ENCODE assay signal across 10 mouse cellular contexts in genomic region chr11:107447349-107447748, GRCm38 (mm10). TPM values are rescaled to one million over a fixed set of nuclear protein-coding genes. Genes with fewer than 3 reads are reported as not detected.
DNase-seq lines count a peak whose midpoint lies in the region; ATAC-seq and TF ChIP-seq lines count a peak whose summit lies in the region.
"Had no signal": no experiment of that assay in that cellular context is flagged by ENCODE, and none has a peak within 500 bp of the region (broad histone marks: within the 10 kb centered on the region; RNA-seq: fewer than 3 reads in every experiment).

No protein-coding gene starts in this region.

- TF ChIP-seq POLR2A in lung, adult 2 months (IDR thresholded peaks at IDR 0.05; ENCODE audit: borderline replicate concordance, extremely low read depth, low read depth, low read length) = no peak

- no peaks in the 10 kb centered on the region for H3K9me3 ChIP-seq in limb, embryonic 10.5 days (replicated peaks)

- TF ChIP-seq CTCF in lung, adult 2 months (IDR thresholded peaks at IDR 0.05; ENCODE audit: insufficient read depth, low read length) = no peak

- WGBS in lung, adult 2 months = 32% methylated on average over 5 of the region's 5 CpGs
- WGBS in limb, embryonic 10.5 days = 86% methylated on average over 5 of the region's 5 CpGs

- H3K36me3 ChIP-seq in limb, embryonic 10.5 days = peaks cover 12% of the 10 kb centered on the region

- DNase-seq in lung, postnatal 14 days = peak; percentile 28
- no peak for DNase-seq in lung, adult 2 months
- peak; percentile 35 to 60 for DNase-seq in thymus, postnatal 36 days
- no peak for DNase-seq in right cerebral cortex, postnatal 10 days (ENCODE audit: low spot score in 2 of 2)
- DNase-seq in limb, embryonic 10.5 days (ENCODE audit: low spot score) = no peak
- DNase-seq in urinary bladder, postnatal 4 days (ENCODE audit: low spot score in 2 of 2) = no peak
- DNase-seq: cerebellum, postnatal 36 days; kidney, postnatal 14 days had no signal

- no peaks in the 10 kb centered on the region for H3K27me3 ChIP-seq in limb, embryonic 10.5 days (ENCODE audit: low read depth, poor library complexity, severe bottlenecking)

- H3K4me1 ChIP-seq in lung, adult 2 months (ENCODE audit: control insufficient read depth, insufficient read depth, low read length) = peaks cover 19% of the 10 kb centered on the region
- peaks cover 12% of the 10 kb centered on the region for H3K4me1 ChIP-seq in limb, embryonic 10.5 days

- H3K4me3 ChIP-seq in lung, adult 2 months (replicated peaks; ENCODE audit: extremely low read depth, low read depth, low read length) = no peak overlapping the region
- H3K4me3 ChIP-seq in limb, embryonic 10.5 days = no peak overlapping the region

- ATAC-seq in erythroblast, adult 5-6 weeks (replicated peaks; ENCODE audit: low FRiP score, poor library complexity, severe bottlenecking) = peak; percentile 74
- ATAC-seq in megakaryocyte-erythroid progenitor cell, adult 5-6 weeks (replicated peaks; ENCODE audit: low FRiP score, low TSS enrichment, poor library complexity, severe bottlenecking) = peak; percentile 72

- no peak overlapping the region for H3K27ac ChIP-seq in limb, embryonic 10.5 days

RNA-seq across cellular contexts. Expression of gene Pitpnc1, which starts 23.1 kb away (rescaled TPM):
- 27.2 and 39.0 TPM in 2 replicates for polyA plus RNA-seq in lung, adult 2 months (2012; rRNA removed)
- total RNA-seq in erythroblast, adult 5-6 weeks (2015; ENCODE audit: low replicate concordance) = 14.4 and 15.7 TPM in 2 replicates
- 9.8 and 20.1 TPM in 2 replicates for total RNA-seq in erythroblast, adult 5-6 weeks (2017; ENCODE audit: low replicate concordance)
- total RNA-seq in megakaryocyte-erythroid progenitor cell, adult 5-6 weeks (2014; fragmentation: Nextera tagmentation) = 35.0 and 44.4 TPM in 2 replicates
- total RNA-seq in megakaryocyte-erythroid progenitor cell, adult 5-6 weeks (2017) = 28.6 and 33.9 TPM in 2 replicates
- 31.6 and 37.1 TPM in 2 replicates for polyA plus RNA-seq in limb, embryonic 10.5 days (2016; fragmentation: Nextera tagmentation; extraction: Ambion mirVana)

RNA-seq across cellular contexts. Expression of gene Psmd12, which starts 31.9 kb away (rescaled TPM):
- polyA plus RNA-seq in lung, adult 2 months (2012; rRNA removed) = 8.3 and 12.9 TPM in 2 replicates
- 27.6 and 40.2 TPM in 2 replicates for total RNA-seq in erythroblast, adult 5-6 weeks (2015; ENCODE audit: low replicate concordance)
- total RNA-seq in erythroblast, adult 5-6 weeks (2017; ENCODE audit: low replicate concordance) = 41.4 and 53.5 TPM in 2 replicates
- total RNA-seq in megakaryocyte-erythroid progenitor cell, adult 5-6 weeks (2014; fragmentation: Nextera tagmentation) = 94.9 and 97.5 TPM in 2 replicates
- 181 and 220 TPM in 2 replicates for total RNA-seq in megakaryocyte-erythroid progenitor cell, adult 5-6 weeks (2017)
- 229 and 240 TPM in 2 replicates for polyA plus RNA-seq in limb, embryonic 10.5 days (2016; fragmentation: Nextera tagmentation; extraction: Ambion mirVana)

Comparison
In these comparisons a context has a peak if more than half of its experiments do, and no peak if none do; other contexts are left out.
1. DNase-seq: peak in lung, postnatal 14 days (single experiment) and thymus, postnatal 36 days (2 of 2); none in lung, adult 2 months (single experiment), right cerebral cortex, postnatal 10 days (0 of 2), limb, embryonic 10.5 days (single experiment) and urinary bladder, postnatal 4 days (0 of 2).